Mouse (Mus musculus) 3134 (cell line): ENCODE measurements around the gene Eml3.

ENCODE experiments used
- DNase-seq: peaks from one replicate; pipeline ENCODE4 v3.0.0-alpha.2; 2011; ENCODE audit warnings: low spot score; ENCODE audit not compliant: insufficient read length; ENCODE audit errors: extremely low read depth

Gene Eml3

GRCm38 (mm10) chr19:8984255-8984868 lies 55.0 kb downstream of the Eml3 start:
- DNase-seq = peak; percentile 60

GRCm38 (mm10) chr19:8985891-8986290 lies 56.5 kb downstream of the Eml3 start:
- no peak for DNase-seq

- peak; percentile 34 for DNase-seq
These were observed 58.5 kb downstream of the Eml3 start for GRCm38 (mm10) chr19:8987816-8988215.

GRCm38 (mm10) chr19:8988346-8989065 lies 59.2 kb downstream of the Eml3 start:
- no peak for DNase-seq

- DNase-seq = peak; percentile 90
These were observed 59.8 kb downstream of the Eml3 start, which contains the start of gene Ahnak for GRCm38 (mm10) chr19:8989066-8989566. Ahnak (plus strand) TSS chr19:8989284.

- peak; percentile 90 for DNase-seq
These were observed 60.4 kb downstream of the Eml3 start for GRCm38 (mm10) chr19:8989567-8990431.

GRCm38 (mm10) chr19:8990432-8991102 lies 61.2 kb downstream of the Eml3 start:
- DNase-seq = no peak
